Mouse (Mus musculus) megakaryocyte, embryonic 14.5 days (primary cell): Measurements from ENCODE around the gene Gm26992. TPM values are rescaled to one million over a fixed set of nuclear protein-coding genes. Genes with fewer than 3 reads are reported as not detected.

Experiments
- H3K27me3 ChIP-seq: replicated peaks from 2 replicates; pipeline ENCODE3; 2012; ENCODE audit warnings: inconsistent platforms
- H3K36me3 ChIP-seq: replicated peaks from 2 replicates; pipeline ENCODE3; 2012; ENCODE audit warnings: low read length, inconsistent platforms, mixed read lengths
- H3K4me1 ChIP-seq: 2 replicates; pipeline ENCODE4 v1.6.1; 2012; ENCODE audit warnings: inconsistent platforms
- H3K4me3 ChIP-seq: replicated peaks from 2 replicates; pipeline ENCODE3; 2012; ENCODE audit warnings: moderate library complexity, mild to moderate bottlenecking, inconsistent platforms
- H3K9me3 ChIP-seq: 2 replicates; pipeline ENCODE4 v1.6.1; 2012; ENCODE audit warnings: inconsistent platforms
- FLI1 ChIP-seq: IDR thresholded peaks from 2 replicates; pipeline ENCODE4 v1.6.1; 2012; ENCODE audit warnings: low read length, inconsistent platforms, mixed read lengths
- GATA1 ChIP-seq: IDR thresholded peaks from 3 replicates; pipeline ENCODE4 v1.6.1; 2012; ENCODE audit warnings: mixed read lengths, low read length, inconsistent platforms, borderline replicate concordance
- polyA plus RNA-seq: library from polyadenylated mRNA; stranded (reverse); fragments of >175 nt; gene quantifications from 2 replicates; pipeline ENCODE4 v1.2.3, GENCODE M21; 2012; ENCODE audit warnings: low replicate concordance; ENCODE audit not compliant: insufficient read depth

Gene Gm26992
- polyA plus RNA-seq, result not detected in 2 replicates

- H3K4me1 ChIP-seq, result no peaks in the 10 kb centered on the region
- TF ChIP-seq FLI1, result no peak
- TF ChIP-seq GATA1, result no peak
- H3K36me3 ChIP-seq, result no peaks in the 10 kb centered on the region
- peaks cover 11% of the 10 kb centered on the region for H3K27me3 ChIP-seq
- H3K4me3 ChIP-seq, result no peak within 1 kb of the TSS
- no peaks in the 10 kb centered on the region for H3K9me3 ChIP-seq
These were observed at the start of gene Gm26992 for GRCm38 (mm10) chrX:103421710-103422109. TSS of gene Gm26992 (plus strand) at chrX:103422010.

- TF ChIP-seq GATA1 (no peak), FLI1 (no peak)
- Histone ChIP-seq H3K27me3 (no peaks in the 10 kb centered on the region), H3K9me3 (no peaks in the 10 kb centered on the region)
These were observed 47.6 kb upstream of the Gm26992 start for GRCm38 (mm10) chrX:103374250-103374649.

GRCm38 (mm10) chrX:103384528-103384927, 37.3 kb upstream of the Gm26992 start:
- Histone ChIP-seq H3K9me3 (no peaks in the 10 kb centered on the region), H3K36me3 (no peaks in the 10 kb centered on the region), H3K4me3 (no peak overlapping the region), H3K4me1 (no peaks in the 10 kb centered on the region), H3K27me3 (peaks cover 7% of the 10 kb centered on the region)
- TF ChIP-seq FLI1 (no peak), GATA1 (no peak)

More at GRCm38 (mm10) chrX:103374250-103374649, 47.6 kb upstream of the Gm26992 start:
- Histone ChIP-seq H3K4me1 (no peaks in the 10 kb centered on the region), H3K36me3 (no peaks in the 10 kb centered on the region), H3K4me3 (no peak overlapping the region)

- no peaks in the 10 kb centered on the region for H3K9me3 ChIP-seq
- H3K36me3 ChIP-seq, result no peaks in the 10 kb centered on the region
- H3K4me1 ChIP-seq, result no peaks in the 10 kb centered on the region
- H3K27me3 ChIP-seq, result peaks cover 4% of the 10 kb centered on the region
- H3K4me3 ChIP-seq, result no peak overlapping the region
- TF ChIP-seq GATA1, result no peak
- TF ChIP-seq FLI1, result no peak
These were observed 33.7 kb upstream of the Gm26992 start for GRCm38 (mm10) chrX:103388131-103388530.

- no peaks in the 10 kb centered on the region for H3K9me3 ChIP-seq
- TF ChIP-seq FLI1 (no peak), GATA1 (no peak)
- H3K4me3 ChIP-seq, result no peak overlapping the region
- no peaks in the 10 kb centered on the region for H3K36me3 ChIP-seq
- H3K27me3 ChIP-seq, result peaks cover 9% of the 10 kb centered on the region
- H3K4me1 ChIP-seq, result no peaks in the 10 kb centered on the region
These were observed 28.0 kb upstream of the Gm26992 start for GRCm38 (mm10) chrX:103393841-103394240.

GRCm38 (mm10) chrX:103405021-103405420, 16.8 kb upstream of the Gm26992 start:
- no peaks in the 10 kb centered on the region for H3K9me3 ChIP-seq
- H3K4me3 ChIP-seq, result no peak overlapping the region
- H3K27me3 ChIP-seq, result peaks cover 6% of the 10 kb centered on the region
- no peaks in the 10 kb centered on the region for H3K36me3 ChIP-seq
- TF ChIP-seq GATA1 (no peak), FLI1 (no peak)
- no peaks in the 10 kb centered on the region for H3K4me1 ChIP-seq

GRCm38 (mm10) chrX:103414167-103414566, 7.6 kb upstream of the Gm26992 start, which contains the start of gene Tsx:
TSS of gene Tsx (plus strand) at chrX:103414467.
- TF ChIP-seq FLI1, result no peak
- no peak for TF ChIP-seq GATA1
- Histone ChIP-seq H3K4me3 (no peak within 1 kb of the TSS), H3K36me3 (no peaks in the 10 kb centered on the region), H3K4me1 (no peaks in the 10 kb centered on the region), H3K27me3 (peaks cover 25% of the 10 kb centered on the region), H3K9me3 (no peaks in the 10 kb centered on the region)

GRCm38 (mm10) chrX:103427677-103428076, 5.9 kb downstream of the Gm26992 start:
- H3K4me1 ChIP-seq, result no peaks in the 10 kb centered on the region
- H3K27me3 ChIP-seq, result peaks cover 8% of the 10 kb centered on the region
- H3K4me3 ChIP-seq, result no peak overlapping the region
- no peaks in the 10 kb centered on the region for H3K36me3 ChIP-seq
- no peak for TF ChIP-seq FLI1
- no peak for TF ChIP-seq GATA1
- no peaks in the 10 kb centered on the region for H3K9me3 ChIP-seq

GRCm38 (mm10) chrX:103432293-103432692, 10.5 kb downstream of the Gm26992 start:
- Histone ChIP-seq H3K9me3 (no peaks in the 10 kb centered on the region), H3K4me1 (no peaks in the 10 kb centered on the region), H3K27me3 (peaks cover 14% of the 10 kb centered on the region), H3K36me3 (no peaks in the 10 kb centered on the region), H3K4me3 (no peak overlapping the region)
- TF ChIP-seq GATA1, result no peak

GRCm38 (mm10) chrX:103438023-103438422, 16.2 kb downstream of the Gm26992 start:
- Histone ChIP-seq H3K36me3 (no peaks in the 10 kb centered on the region), H3K9me3 (no peaks in the 10 kb centered on the region), H3K27me3 (peaks cover 27% of the 10 kb centered on the region), H3K4me1 (no peaks in the 10 kb centered on the region), H3K4me3 (no peak overlapping the region)
- no peak for TF ChIP-seq GATA1
- TF ChIP-seq FLI1, result no peak

- TF ChIP-seq GATA1 (no peak), FLI1 (no peak)
- Histone ChIP-seq H3K4me3 (no peak overlapping the region), H3K36me3 (no peaks in the 10 kb centered on the region), H3K27me3 (peaks cover 26% of the 10 kb centered on the region), H3K9me3 (no peaks in the 10 kb centered on the region), H3K4me1 (no peaks in the 10 kb centered on the region)
These were observed 19.0 kb downstream of the Gm26992 start for GRCm38 (mm10) chrX:103440803-103441202.
